Mouse (Mus musculus) spleen, adult 2 months (tissue): ENCODE data around the gene Gm38392. TPM values are rescaled to one million over a fixed set of nuclear protein-coding genes. Genes with fewer than 3 reads are reported as not detected.

Experiments used
- DNase-seq, 2 experiments: peaks; one replicate each; pipeline versions ENCODE4 v3.0.0 to v3.0.0-alpha.2; 2012 to 2021; ENCODE audit warnings: low spot score in 2 of 2, low read depth in 1 of 2
- H3K27ac ChIP-seq: fragments of 200-500 bp; 2 replicates; pipeline ENCODE4 v1.5.1; 2012; ENCODE audit warnings: low read length, inconsistent platforms; ENCODE audit not compliant: insufficient read depth
- H3K27me3 ChIP-seq: fragments of 200-500 bp; 2 replicates; pipeline ENCODE4 v1.6.1; 2012; ENCODE audit warnings: mild to moderate bottlenecking, moderate library complexity, low read length, inconsistent platforms; ENCODE audit not compliant: control insufficient read depth, insufficient read depth
- H3K36me3 ChIP-seq: fragments of 200-500 bp; 2 replicates; pipeline ENCODE4 v1.6.1; 2012; ENCODE audit warnings: mild to moderate bottlenecking, low read length, inconsistent platforms; ENCODE audit not compliant: control insufficient read depth, insufficient read depth
- H3K4me1 ChIP-seq: fragments of 200-500 bp; 2 replicates; pipeline ENCODE4 v1.6.1; 2011; ENCODE audit warnings: inconsistent platforms; ENCODE audit not compliant: control insufficient read depth, insufficient read depth, insufficient read length
- H3K4me3 ChIP-seq: fragments of 200-500 bp; 2 replicates; pipeline ENCODE4 v1.5.1; 2011; ENCODE audit warnings: mild to moderate bottlenecking, inconsistent platforms; ENCODE audit not compliant: insufficient read depth, insufficient read length; ENCODE audit errors: extremely low read depth
- CTCF ChIP-seq: fragments of 200-500 bp; IDR thresholded peaks from 2 replicates; pipeline ENCODE4 v1.5.1; 2011; ENCODE audit warnings: mild to moderate bottlenecking, inconsistent platforms; ENCODE audit not compliant: insufficient read depth, insufficient read length, insufficient replicate concordance; ENCODE audit errors: extremely low read depth
- POLR2A ChIP-seq: fragments of 200-500 bp; IDR thresholded peaks from 2 replicates; pipeline ENCODE4 v1.6.1; 2011; ENCODE audit warnings: low read depth, low read length, inconsistent platforms
- WGBS: fragments of 180-500 bp; shearing (Covaris S2); methylation state at CpG from one replicate; pipeline ENCODE4 v1.1.7; 2018; 5-methylcytosine and 5-hydroxymethylcytosine counted together
- polyA plus RNA-seq: library from polyadenylated mRNA; depleted of rRNA; stranded (reverse); fragments of >200 nt; gene quantifications from 2 replicates; pipeline ENCODE4 v1.2.3, GENCODE M21; 2012

Gene Gm38392
- polyA plus RNA-seq, 1 experiment: not detected

GRCm38 (mm10) chr3:88235216-88235615, 51.8 kb downstream of the Gm38392 start:
- Histone ChIP-seq H3K27me3 (0 out of 2 replicates have a peak, but pooled peaks cover 4% of the 10 kb centered on the region), H3K4me3 (no peak overlapping the region), H3K4me1 (no peaks in the 10 kb centered on the region), H3K27ac (no peak overlapping the region), H3K36me3 (no peaks in the 10 kb centered on the region)
- WGBS: 4% methylated on average over 3 of the region's 3 CpGs
- DNase-seq: peak in 1 of 2 experiments; percentile 68
- no peak; the same call in 1 of the 2 replicates for TF ChIP-seq CTCF
- TF ChIP-seq POLR2A: no peak

- H3K4me3 ChIP-seq: no peak overlapping the region
- H3K27ac ChIP-seq: no peak overlapping the region
- 0 out of 2 replicates have a peak, but pooled peaks cover 3% of the 10 kb centered on the region for H3K27me3 ChIP-seq
- WGBS: 51% methylated on average over 8 of the region's 8 CpGs
- no peak for TF ChIP-seq CTCF
- no peak for TF ChIP-seq POLR2A
- no peaks in the 10 kb centered on the region for H3K36me3 ChIP-seq
- DNase-seq: peak; percentile 30 to 49
- no peaks in the 10 kb centered on the region for H3K4me1 ChIP-seq
Observed at GRCm38 (mm10) chr3:88234041-88234440, 53.0 kb downstream of the Gm38392 start.

GRCm38 (mm10) chr3:88232851-88233649, 54.0 kb downstream of the Gm38392 start:
- DNase-seq: no peak
- Histone ChIP-seq H3K4me1 (no peaks in the 10 kb centered on the region), H3K36me3 (no peaks in the 10 kb centered on the region), H3K27ac (no peak overlapping the region), H3K4me3 (no peak overlapping the region), H3K27me3 (0 out of 2 replicates have a peak, but pooled peaks cover 3% of the 10 kb centered on the region)
- TF ChIP-seq POLR2A (no peak), CTCF (no peak)
- 47% methylated on average over 7 of the region's 7 CpGs for WGBS

- 16% methylated on average over 7 of the region's 7 CpGs for WGBS
- no peaks in the 10 kb centered on the region for H3K36me3 ChIP-seq
- H3K27me3 ChIP-seq: 0 out of 2 replicates have a peak, but pooled peaks cover 5% of the 10 kb centered on the region
- H3K27ac ChIP-seq: no peak overlapping the region
- H3K4me3 ChIP-seq: no peak overlapping the region
- no peak for DNase-seq
- TF ChIP-seq CTCF: no peak
- TF ChIP-seq POLR2A: no peak
- H3K4me1 ChIP-seq: no peaks in the 10 kb centered on the region
Observed at GRCm38 (mm10) chr3:88232301-88232702, 54.7 kb downstream of the Gm38392 start.

GRCm38 (mm10) chr3:88231061-88231641, 55.9 kb downstream of the Gm38392 start:
- Histone ChIP-seq H3K36me3 (no peaks in the 10 kb centered on the region), H3K4me1 (no peaks in the 10 kb centered on the region), H3K27ac (no peak overlapping the region), H3K4me3 (no peak overlapping the region), H3K27me3 (0 out of 2 replicates have a peak, but pooled peaks cover 5% of the 10 kb centered on the region)
- TF ChIP-seq CTCF (no peak), POLR2A (no peak)
- 95% methylated on average over 1 of the region's 1 CpGs for WGBS
- no peak for DNase-seq

- no peak overlapping the region for H3K27ac ChIP-seq
- no peaks in the 10 kb centered on the region for H3K4me1 ChIP-seq
- no peak for TF ChIP-seq POLR2A
- no peak for TF ChIP-seq CTCF
- WGBS: 45% methylated on average over 17 of the region's 17 CpGs
- no peak for DNase-seq
- 0 out of 2 replicates have a peak, but pooled peaks cover 5% of the 10 kb centered on the region for H3K27me3 ChIP-seq
- no peaks in the 10 kb centered on the region for H3K36me3 ChIP-seq
- H3K4me3 ChIP-seq: no peak overlapping the region
Observed at GRCm38 (mm10) chr3:88230262-88231047, 56.6 kb downstream of the Gm38392 start.
